Mouse (Mus musculus): Measurements from ENCODE around the gene Ndufaf2.

DNA sequence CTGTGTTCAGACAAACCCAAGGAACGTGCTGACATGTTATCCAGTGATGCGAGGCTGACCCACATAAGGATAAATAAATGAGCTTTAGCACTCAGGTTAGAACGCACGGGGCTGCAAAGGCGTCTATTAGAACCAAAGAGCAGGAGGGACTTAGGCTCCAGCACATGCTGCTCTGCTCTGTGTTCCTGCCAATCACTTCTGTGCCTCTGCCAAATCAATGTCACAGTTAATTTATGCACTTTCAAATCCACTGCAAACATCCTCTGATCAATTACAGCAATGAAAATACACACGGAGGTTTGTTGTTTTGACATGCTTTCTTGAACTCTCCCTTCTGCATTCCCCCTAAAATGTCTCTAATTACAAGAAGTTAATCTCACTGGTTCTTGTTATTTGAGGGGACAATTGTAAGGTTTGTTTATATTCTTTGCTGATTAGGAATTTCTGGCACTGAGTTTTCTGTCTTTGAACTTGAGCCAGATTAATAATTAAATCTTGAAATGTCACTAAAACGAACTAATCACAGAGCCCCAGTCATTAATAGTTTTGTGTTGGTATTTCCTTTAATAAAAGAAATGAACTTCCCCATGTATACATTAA is 98.0 kb downstream of the Ndufaf2 start:
- TF ChIP-seq CTCF (conservative IDR thresholded peaks at IDR 0.05; ENCODE audit: low read length) (no peak), POU5F1 (IDR thresholded peaks at IDR 0.05; ENCODE audit: borderline replicate concordance, low read length) (no peak)

Data from E14TG2a.4 (cell line).